Mouse (Mus musculus) kidney, adult 2 months (tissue): ENCODE measurements around the gene Pygl. TPM values are rescaled to one million over a fixed set of nuclear protein-coding genes. Genes with fewer than 3 reads are reported as not detected.

Experiments used
- DNase-seq: peaks from one replicate; pipeline ENCODE4 v3.0.0; 2021
- H3K27ac ChIP-seq: fragments of 200-500 bp; 2 replicates; pipeline ENCODE4 v1.5.1; 2012; ENCODE audit warnings: low read depth, low read length, control low read depth, inconsistent platforms; ENCODE audit not compliant: insufficient read depth
- H3K27me3 ChIP-seq: fragments of 200-500 bp; replicated peaks from 2 replicates; pipeline ENCODE4 v1.6.1; 2012; ENCODE audit warnings: mild to moderate bottlenecking, moderate library complexity, low read length, inconsistent platforms; ENCODE audit not compliant: control insufficient read depth, insufficient read depth
- H3K36me3 ChIP-seq: fragments of 200-500 bp; 2 replicates; pipeline ENCODE4 v1.6.1; 2012; ENCODE audit warnings: mild to moderate bottlenecking, moderate library complexity, low read length, inconsistent platforms; ENCODE audit not compliant: control insufficient read depth, insufficient read depth
- H3K4me1 ChIP-seq: fragments of 200-500 bp; 2 replicates; pipeline ENCODE4 v1.6.1; 2011; ENCODE audit warnings: low read length; ENCODE audit not compliant: control insufficient read depth, insufficient read depth
- H3K4me3 ChIP-seq: fragments of 200-500 bp; 2 replicates; pipeline ENCODE4 v1.5.1; 2011; ENCODE audit warnings: mild to moderate bottlenecking, low read depth, low read length, control low read depth; ENCODE audit not compliant: insufficient read depth
- CTCF ChIP-seq: fragments of 200-500 bp; conservative IDR thresholded peaks from 2 replicates; pipeline ENCODE4 v1.5.1; 2011; ENCODE audit warnings: low read depth, mild to moderate bottlenecking, control low read depth, low read length, moderate library complexity, mixed read lengths; ENCODE audit not compliant: insufficient read depth, insufficient read length
- POLR2A ChIP-seq: fragments of 200-500 bp; IDR thresholded peaks from one replicate; pipeline ENCODE4 v1.6.1; 2011; ENCODE audit warnings: low read depth, low read length, control low read depth
- WGBS: fragments of 180-500 bp; shearing (Covaris S2); methylation state at CpG from one replicate; pipeline ENCODE4 v1.1.7; 2018; 5-methylcytosine and 5-hydroxymethylcytosine counted together
- polyA plus RNA-seq: library from polyadenylated mRNA; depleted of rRNA; stranded (reverse); fragments of >200 nt; gene quantifications from 2 replicates; pipeline ENCODE4 v1.2.3, GENCODE M21; 2012

Pygl gene
- polyA plus RNA-seq, 1 experiment: 38.5 TPM

DNA sequence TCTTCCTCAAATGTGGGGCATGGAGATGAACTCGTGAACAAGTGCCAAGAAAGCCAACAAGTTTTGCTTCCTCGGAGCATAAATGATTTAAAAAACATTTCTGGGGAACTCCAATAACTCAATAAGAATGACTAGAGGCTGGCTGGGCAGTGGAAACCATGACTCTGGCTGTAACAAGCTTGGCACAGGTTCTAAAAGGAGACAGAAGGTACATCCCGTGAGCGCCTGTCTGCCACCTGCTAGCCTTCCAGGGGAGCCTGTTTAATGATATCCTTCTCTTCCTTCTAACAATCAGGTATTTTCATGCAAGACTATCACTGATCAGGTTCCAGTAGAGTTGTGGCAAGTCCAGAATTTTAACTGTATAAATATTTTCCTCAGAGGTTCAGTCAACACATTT is 18.8 kb downstream of the Pygl start:
- no peak for DNase-seq
- no peaks in the 10 kb centered on the region for H3K36me3 ChIP-seq
- no peaks in the 10 kb centered on the region for H3K4me1 ChIP-seq
- no peaks in the 10 kb centered on the region for H3K27me3 ChIP-seq
- TF ChIP-seq CTCF: no peak
- TF ChIP-seq POLR2A: no peak
- 59% methylated on average over 4 of the region's 4 CpGs for WGBS
- no peak overlapping the region for H3K4me3 ChIP-seq
- H3K27ac ChIP-seq: no peak overlapping the region

DNA sequence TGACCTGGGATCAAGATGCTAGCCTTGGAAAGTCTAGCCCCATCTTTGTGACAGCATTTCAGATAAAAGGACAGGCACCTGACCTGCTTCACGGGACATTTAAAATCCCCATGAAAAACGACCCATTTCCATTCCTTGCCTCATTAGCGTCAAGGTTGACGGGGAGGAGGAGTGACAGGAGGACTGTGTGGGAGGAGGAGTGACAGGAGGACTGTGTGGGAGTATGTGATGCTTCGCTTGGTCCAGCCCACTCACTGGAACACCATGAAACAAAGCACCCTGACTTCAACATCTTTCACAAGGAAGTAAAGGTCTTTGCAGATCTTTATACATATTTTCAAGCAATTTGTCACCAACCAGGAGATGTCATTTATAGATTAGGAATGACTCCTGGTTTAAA is 23.1 kb downstream of the Pygl start:
- Histone ChIP-seq H3K27me3 (no peaks in the 10 kb centered on the region), H3K4me1 (no peaks in the 10 kb centered on the region), H3K27ac (no peak overlapping the region), H3K36me3 (no peaks in the 10 kb centered on the region), H3K4me3 (no peak overlapping the region)
- 47% methylated on average over 5 of the region's 5 CpGs for WGBS
- DNase-seq: no peak
- TF ChIP-seq CTCF (no peak), POLR2A (no peak)

DNA sequence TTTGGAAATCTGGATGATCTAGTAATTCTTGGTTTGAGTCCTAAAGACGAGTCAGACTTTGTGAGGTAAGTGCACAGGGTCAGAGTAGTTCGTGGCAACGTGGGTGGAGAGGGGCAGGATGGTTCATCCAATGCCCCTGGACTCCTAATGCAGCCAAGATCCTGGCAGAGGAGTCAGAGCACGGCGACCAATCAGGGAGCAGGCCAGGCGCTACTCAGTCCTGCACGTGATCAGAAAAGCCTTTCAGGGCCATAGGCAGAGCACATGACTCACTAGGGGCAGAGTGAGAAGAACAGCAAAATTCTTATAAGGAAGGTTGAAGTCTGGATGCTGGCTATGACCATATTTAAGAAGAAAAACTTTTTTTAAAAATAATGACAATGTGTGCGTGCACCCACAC is 26.9 kb downstream of the Pygl start:
- H3K4me3 ChIP-seq: no peak overlapping the region
- no peaks in the 10 kb centered on the region for H3K36me3 ChIP-seq
- H3K27ac ChIP-seq: no peak overlapping the region
- no peak for DNase-seq
- no peaks in the 10 kb centered on the region for H3K4me1 ChIP-seq
- WGBS: 82% methylated on average over 8 of the region's 8 CpGs
- no peaks in the 10 kb centered on the region for H3K27me3 ChIP-seq
- TF ChIP-seq CTCF (no peak), POLR2A (no peak)

DNA sequence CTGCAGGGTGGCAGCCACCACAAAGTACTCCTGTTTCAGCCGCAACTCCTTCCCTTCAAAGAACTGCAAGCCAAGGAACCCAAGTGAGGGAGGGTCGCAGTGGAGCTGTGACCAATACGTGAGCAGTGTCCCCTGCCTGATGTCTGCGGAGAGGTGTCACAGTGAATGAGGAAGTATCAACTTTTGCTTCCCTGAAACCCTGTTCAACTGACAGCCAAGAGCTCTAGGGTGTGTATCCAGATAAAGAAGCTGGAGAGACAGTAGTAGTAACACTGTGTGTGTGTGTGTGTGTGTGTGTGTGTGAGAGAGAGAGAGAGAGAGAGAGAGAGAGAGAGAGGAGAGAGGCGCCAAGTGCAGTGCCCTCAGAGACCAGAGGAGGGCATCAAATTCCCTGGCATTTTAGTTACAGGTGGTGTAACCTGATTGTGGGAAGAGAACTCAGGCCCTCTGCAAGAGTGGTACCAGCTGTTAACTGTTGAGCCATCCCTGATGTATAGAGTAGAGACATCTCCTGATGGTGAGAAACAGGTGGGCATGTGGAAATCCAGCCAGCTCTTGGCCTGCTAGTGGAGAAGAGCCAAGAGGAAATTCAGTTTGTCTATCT is 29.3 kb downstream of the Pygl start:
- no peak for DNase-seq
- H3K4me3 ChIP-seq: no peak overlapping the region
- no peak overlapping the region for H3K27ac ChIP-seq
- H3K27me3 ChIP-seq: no peaks in the 10 kb centered on the region
- 82% methylated on average over 5 of the region's 5 CpGs for WGBS
- H3K4me1 ChIP-seq: no peaks in the 10 kb centered on the region
- no peak for TF ChIP-seq POLR2A
- TF ChIP-seq CTCF: peak; percentile 29; the same call in 1 of the 2 replicates
- no peaks in the 10 kb centered on the region for H3K36me3 ChIP-seq

DNA sequence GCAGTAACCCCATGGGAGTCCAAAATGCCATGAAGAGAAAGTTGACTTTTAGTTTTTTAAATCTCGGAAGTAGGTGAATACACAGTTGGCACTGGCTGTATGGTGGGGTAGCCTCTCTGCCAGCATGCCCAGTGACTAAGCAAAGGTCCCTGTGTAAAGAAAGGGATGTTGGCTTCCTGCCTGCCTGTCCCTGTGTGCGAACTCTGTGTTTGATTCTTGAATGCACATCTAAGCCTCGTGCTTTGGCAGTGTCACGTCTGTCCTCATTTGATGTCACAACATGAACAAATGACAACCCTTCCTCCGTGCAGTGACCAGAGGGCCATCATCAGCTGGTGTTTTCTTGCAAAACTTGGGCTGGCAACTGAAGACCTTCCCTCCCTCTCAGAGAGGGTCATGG is 34.9 kb downstream of the Pygl start:
- H3K4me1 ChIP-seq: no peaks in the 10 kb centered on the region
- DNase-seq: no peak
- no peak overlapping the region for H3K27ac ChIP-seq
- TF ChIP-seq CTCF: no peak
- no peak for TF ChIP-seq POLR2A
- H3K27me3 ChIP-seq: no peaks in the 10 kb centered on the region
- no peak overlapping the region for H3K4me3 ChIP-seq
- no peaks in the 10 kb centered on the region for H3K36me3 ChIP-seq
- 88% methylated on average over 5 of the region's 5 CpGs for whole genome bisulfite sequencing

DNA sequence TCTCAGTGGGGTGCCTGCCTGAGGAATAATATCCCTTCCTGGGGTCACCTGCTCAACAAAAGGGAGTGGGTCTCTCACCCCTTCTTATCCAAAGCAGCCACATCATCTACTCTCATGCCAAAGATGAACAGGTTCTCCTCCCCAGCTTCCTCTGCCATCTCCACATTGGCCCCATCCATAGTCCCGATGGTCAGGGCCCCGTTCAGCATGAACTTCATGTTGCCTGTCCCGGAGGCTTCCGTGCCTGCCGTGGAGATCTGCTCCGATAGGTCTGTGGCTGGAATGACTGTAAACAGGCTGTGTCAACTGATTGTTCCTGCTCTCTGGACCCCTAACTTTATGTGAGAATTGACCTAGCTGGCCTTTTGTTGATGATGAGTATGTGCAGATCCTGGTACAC is 35.9 kb downstream of the Pygl start:
- no peak for DNase-seq
- no peak overlapping the region for H3K27ac ChIP-seq
- 95% methylated on average over 6 of the region's 6 CpGs for WGBS
- no peaks in the 10 kb centered on the region for H3K27me3 ChIP-seq
- H3K36me3 ChIP-seq: no peaks in the 10 kb centered on the region
- H3K4me1 ChIP-seq: no peaks in the 10 kb centered on the region
- no peak overlapping the region for H3K4me3 ChIP-seq
- TF ChIP-seq CTCF (no peak), POLR2A (no peak)

DNA sequence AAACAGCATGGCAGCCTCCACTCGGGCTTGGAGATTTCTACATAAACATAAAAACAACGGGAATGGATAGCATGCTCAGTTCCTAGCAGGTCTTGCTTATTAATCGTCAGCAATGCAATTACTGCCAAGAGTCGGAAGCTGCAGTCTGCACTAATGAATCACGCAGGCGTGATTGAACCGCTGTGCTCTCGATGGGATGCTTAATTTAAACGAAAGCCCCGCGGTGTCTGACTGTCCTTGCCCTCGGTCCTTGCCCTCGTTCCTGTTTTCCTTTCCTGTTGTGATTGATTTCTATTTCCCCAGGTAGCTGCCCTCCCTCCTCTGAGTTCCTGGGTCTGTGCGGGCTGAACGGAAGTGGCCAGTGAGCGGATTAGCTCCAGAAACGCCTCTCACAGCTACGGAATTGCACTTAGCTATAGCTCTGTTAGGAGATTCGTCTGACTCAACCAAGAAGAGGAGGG is 39.0 kb downstream of the Pygl start:
- Histone ChIP-seq H3K4me1 (no peaks in the 10 kb centered on the region), H3K4me3 (peak overlapping the region; percentile 12; the same call in 1 of the 2 replicates), H3K27ac (no peak overlapping the region), H3K27me3 (no peaks in the 10 kb centered on the region), H3K36me3 (no peaks in the 10 kb centered on the region)
- WGBS: 19% methylated on average over 19 of the region's 19 CpGs
- DNase-seq: no peak
- TF ChIP-seq CTCF (no peak), POLR2A (no peak)
